Mouse (Mus musculus) MEL (cell line): Measurements from ENCODE around the gene Masp2. TPM values are rescaled to one million over a fixed set of nuclear protein-coding genes. Genes with fewer than 3 reads are reported as not detected.

ENCODE experiments used
- DNase-seq: peaks from one replicate; pipeline ENCODE4 v3.0.0; 2011; ENCODE audit warnings: low read depth, low spot score
- H3K27ac ChIP-seq: 2 replicates; pipeline ENCODE4 v1.5.1; 2012; ENCODE audit warnings: low read depth, mild to moderate bottlenecking, control low read depth, low read length, moderate library complexity; ENCODE audit not compliant: control insufficient read depth
- H3K27me3 ChIP-seq, 2 experiments: fragments of 150-350 bp in 1 of 2; sonication (generic) in 1 of 2; 2 replicates each; pipeline ENCODE4 v1.6.1; 2012; ENCODE audit warnings: low read length in 2 of 2, mild to moderate bottlenecking in 2 of 2, improper control_type of control experiment in 1 of 2, moderate library complexity in 1 of 2; ENCODE audit not compliant: insufficient read depth in 2 of 2, control insufficient read depth in 1 of 2
- H3K36me3 ChIP-seq, 2 experiments: 2 replicates each; pipeline ENCODE4 v1.6.1; 2012 to 2014; ENCODE audit warnings: low read length in 2 of 2, improper control_type of control experiment in 1 of 2, inconsistent platforms in 1 of 2, mild to moderate bottlenecking in 1 of 2; ENCODE audit not compliant: insufficient read depth in 2 of 2, control insufficient read depth in 1 of 2
- H3K4me1 ChIP-seq, 2 experiments: fragments of 150-350 bp in 1 of 2; sonication (generic) in 1 of 2; 2 replicates each; pipeline ENCODE4 v1.6.1; 2012; ENCODE audit warnings: low read length in 2 of 2, improper control_type of control experiment in 1 of 2, mild to moderate bottlenecking in 1 of 2; ENCODE audit not compliant: insufficient read depth in 2 of 2, control insufficient read depth in 1 of 2
- H3K4me3 ChIP-seq, 2 experiments: fragments of 150-350 bp in 1 of 2; sonication (generic) in 1 of 2; 2 replicates each; pipeline ENCODE4 v1.5.1; 2012; ENCODE audit warnings: low read depth in 2 of 2, low read length in 2 of 2, mild to moderate bottlenecking in 2 of 2, moderate library complexity in 2 of 2, control low read depth in 1 of 2, improper control_type of control experiment in 1 of 2; ENCODE audit not compliant: control insufficient read depth in 1 of 2, insufficient read depth in 1 of 2
- H3K79me2 ChIP-seq: 2 replicates; pipeline ENCODE4 v1.6.1; 2012; ENCODE audit warnings: mild to moderate bottlenecking, low read length, moderate library complexity; ENCODE audit not compliant: control insufficient read depth, poor library complexity, insufficient read depth
- H3K9ac ChIP-seq: 2 replicates; pipeline ENCODE4 v1.6.1; 2012; ENCODE audit warnings: low read depth, mild to moderate bottlenecking, control low read depth, low read length, moderate library complexity; ENCODE audit not compliant: control insufficient read depth, poor library complexity, severe bottlenecking
- H3K9me3 ChIP-seq: fragments of 150-350 bp; sonication (generic); replicated peaks from 2 replicates; pipeline ENCODE4 v1.6.1; 2012; ENCODE audit warnings: mild to moderate bottlenecking, low read length, improper control_type of control experiment, moderate library complexity; ENCODE audit not compliant: insufficient read depth
- BHLHE40 ChIP-seq: IDR thresholded peaks from 2 replicates; pipeline ENCODE4 v1.6.1; 2012; ENCODE audit warnings: low read depth, mild to moderate bottlenecking, inconsistent platforms, low read length, improper control_type of control experiment, borderline replicate concordance
- E2F4 ChIP-seq: IDR thresholded peaks from 2 replicates; pipeline ENCODE4 v1.6.1; 2011; ENCODE audit warnings: low read depth, low read length, improper control_type of control experiment, borderline replicate concordance
- MEF2A ChIP-seq: IDR thresholded peaks from 2 replicates; pipeline ENCODE4 v1.6.1; 2014; ENCODE audit warnings: low read depth, mild to moderate bottlenecking, inconsistent platforms, low read length, improper control_type of control experiment; ENCODE audit not compliant: poor library complexity, insufficient replicate concordance, severe bottlenecking; ENCODE audit errors: extremely low read depth
- NRF1 ChIP-seq: IDR thresholded peaks from 2 replicates; pipeline ENCODE4 v1.6.1; 2014; ENCODE audit warnings: low read depth, mild to moderate bottlenecking, inconsistent platforms, low read length, improper control_type of control experiment, moderate library complexity; ENCODE audit not compliant: poor library complexity, insufficient read depth, severe bottlenecking
- POLR2A ChIP-seq, 2 experiments: IDR thresholded peaks; 2 replicates each; pipeline ENCODE4 v1.6.1; 2011 to 2012; ENCODE audit warnings: low read length in 2 of 2, mild to moderate bottlenecking in 2 of 2, control low read depth in 1 of 2, improper control_type of control experiment in 1 of 2, low read depth in 1 of 2, moderate library complexity in 1 of 2; ENCODE audit not compliant: control insufficient read depth in 1 of 2, insufficient read depth in 1 of 2, poor library complexity in 1 of 2
- POLR2AphosphoS2 ChIP-seq: IDR thresholded peaks from 2 replicates; pipeline ENCODE4 v1.6.1; 2011; ENCODE audit warnings: low read length, improper control_type of control experiment
- SIN3A ChIP-seq: IDR thresholded peaks from 2 replicates; pipeline ENCODE4 v1.6.1; 2012; ENCODE audit warnings: low read length, improper control_type of control experiment, inconsistent platforms
- USF2 ChIP-seq, 2 experiments: IDR thresholded peaks; 2 replicates each; pipeline ENCODE4 v1.6.1; 2011 to 2012; ENCODE audit warnings: improper control_type of control experiment in 2 of 2, low read length in 2 of 2, borderline replicate concordance in 1 of 2, inconsistent platforms in 1 of 2, low read depth in 1 of 2, mild to moderate bottlenecking in 1 of 2; ENCODE audit not compliant: insufficient read depth in 1 of 2
- ZKSCAN1 ChIP-seq: IDR thresholded peaks from 2 replicates; pipeline ENCODE4 v1.6.1; 2012; ENCODE audit warnings: low read depth, mild to moderate bottlenecking, inconsistent platforms, low read length, improper control_type of control experiment, moderate library complexity
- ZMIZ1 ChIP-seq: IDR thresholded peaks from 2 replicates; pipeline ENCODE4 v1.6.1; 2012; ENCODE audit warnings: low read depth, mild to moderate bottlenecking, inconsistent platforms, low read length, improper control_type of control experiment, moderate library complexity
- ZNF384 ChIP-seq: IDR thresholded peaks from 2 replicates; pipeline ENCODE4 v1.6.1; 2012; ENCODE audit warnings: low read depth, mild to moderate bottlenecking, inconsistent platforms, low read length, improper control_type of control experiment
- polyA plus RNA-seq, 2 experiments: library from polyadenylated mRNA; stranded (reverse) in 1 of 2; unstranded in 1 of 2; fragments of >175 nt in 1 of 2; fragments of >200 nt in 1 of 2; gene quantifications; 2 replicates each; pipeline versions ENCODE4 v1.2.1 to v1.2.4; 2012; ENCODE audit warnings: low replicate concordance in 2 of 2, low read depth in 1 of 2; ENCODE audit not compliant: insufficient read length in 2 of 2, insufficient read depth in 1 of 2, missing spikeins in 1 of 2
- total RNA-seq: library from RNA; depleted of rRNA; stranded (reverse); fragments of 300-350 nt; gene quantifications from 2 replicates; pipeline ENCODE4 v1.2.3, GENCODE M21; 2012

The Masp2 gene
- total and polyA plus RNA-seq, 3 experiments = 0.38 to 1.4 TPM; not detected in 1

- TF ChIP-seq NRF1 (no peak), POLR2A (IDR thresholded peaks at IDR 0.05; ENCODE audit: control insufficient read depth in 1 of 2, insufficient read depth in 1 of 2, low read depth in 1 of 2, low read length in 2 of 2, poor library complexity in 1 of 2) (no peak)
Measured at GRCm38 (mm10) chr4:148607758-148608157, 5.4 kb downstream of the Masp2 start (continued).

GRCm38 (mm10) chr4:148609805-148610204 lies 7.5 kb downstream of the Masp2 start:
- TF ChIP-seq BHLHE40 = no peak
- no peak for TF ChIP-seq ZNF384
- 0 out of 2 replicates have a peak, but pooled peaks have one; percentile 47 for TF ChIP-seq POLR2AphosphoS2
- Histone ChIP-seq H3K9ac (no peak overlapping the region), H3K36me3 (no peaks in the 10 kb centered on the region; a peak in 1 of 4 replicates), H3K9me3 (no peaks in the 10 kb centered on the region), H3K79me2 (no peaks in the 10 kb centered on the region), H3K4me3 (no peak overlapping the region), H3K27me3 (no peaks in the 10 kb centered on the region), H3K27ac (no peak overlapping the region), H3K4me1 (no peaks in the 10 kb centered on the region)
- no peak for DNase-seq

- Histone ChIP-seq H3K4me1 (no peaks in the 10 kb centered on the region), H3K9me3 (no peaks in the 10 kb centered on the region), H3K36me3 (peaks cover 0 to 5% of the 10 kb centered on the region in 2 experiments; a peak in 2 of 4 replicates), H3K9ac (no peak overlapping the region), H3K4me3 (no peak overlapping the region)
- 0 out of 2 replicates have a peak, but pooled peaks have one; percentile 10 for TF ChIP-seq ZKSCAN1
- TF ChIP-seq E2F4 = no peak
- peak; percentile 40; the same call in 1 of the 2 replicates for TF ChIP-seq ZMIZ1
- peak in 1 of 2 experiments; percentile 10; a peak in 1 of 4 replicates for TF ChIP-seq POLR2A (IDR thresholded peaks at IDR 0.05; ENCODE audit: control insufficient read depth in 1 of 2, insufficient read depth in 1 of 2, low read depth in 1 of 2, low read length in 2 of 2, poor library complexity in 1 of 2)
- 0 out of 2 replicates have a peak, but pooled peaks have one; percentile 23 for TF ChIP-seq POLR2AphosphoS2
- TF ChIP-seq SIN3A = no peak
- no peak for TF ChIP-seq MEF2A
- no peak for TF ChIP-seq USF2 (IDR thresholded peaks at IDR 0.05; ENCODE audit: borderline replicate concordance in 1 of 2, insufficient read depth in 1 of 2, low read depth in 1 of 2, low read length in 2 of 2)
- TF ChIP-seq, all 39 proteins: peak for 4
- DNase-seq = no peak
- no peaks in the 10 kb centered on the region for H3K27me3 ChIP-seq
- no peak overlapping the region for H3K27ac ChIP-seq
- H3K79me2 ChIP-seq = no peaks in the 10 kb centered on the region
Measured at GRCm38 (mm10) chr4:148610631-148611364, 8.4 kb downstream of the Masp2 start.
